Mouse (Mus musculus): ENCODE data around the gene Gm48552.

- TF ChIP-seq POLR2A (IDR thresholded peaks at IDR 0.05; ENCODE audit: extremely low read depth, insufficient read depth, low read length) = no peak
- TF ChIP-seq CTCF (IDR thresholded peaks at IDR 0.05; ENCODE audit: extremely low read depth, insufficient read depth, low read length) = no peak
Measured at GRCm38 (mm10) chr10:81388505-81389055, at the start of gene Gm48552.

Data from cortical plate, adult 2 months (tissue).